Mouse (Mus musculus): Measurements from ENCODE around the gene Slc46a1.

Gene Slc46a1

DNA sequence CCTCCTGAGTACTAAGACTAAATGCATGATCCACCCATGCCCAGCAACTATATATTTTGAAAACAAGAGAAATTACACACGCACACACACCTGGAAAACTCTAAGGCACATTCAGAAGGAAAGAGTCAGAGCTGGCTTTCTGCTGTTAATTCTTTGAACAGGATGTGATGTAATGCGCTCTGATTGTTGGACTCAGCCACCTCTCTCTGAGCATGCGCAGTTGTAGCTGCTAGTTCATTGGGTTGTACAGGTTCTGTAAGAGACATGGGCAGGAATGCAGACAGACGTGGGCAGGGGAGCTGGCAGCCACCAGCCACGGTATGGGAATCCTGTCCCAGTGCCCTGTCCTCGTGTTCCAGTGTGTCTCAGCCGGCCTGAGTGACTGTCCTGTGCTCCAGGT lies 11.2 kb upstream of the Slc46a1 start:
- DNase-seq (ENCODE audit: extremely low spot score, low read depth, low spot score): no peak

DNA sequence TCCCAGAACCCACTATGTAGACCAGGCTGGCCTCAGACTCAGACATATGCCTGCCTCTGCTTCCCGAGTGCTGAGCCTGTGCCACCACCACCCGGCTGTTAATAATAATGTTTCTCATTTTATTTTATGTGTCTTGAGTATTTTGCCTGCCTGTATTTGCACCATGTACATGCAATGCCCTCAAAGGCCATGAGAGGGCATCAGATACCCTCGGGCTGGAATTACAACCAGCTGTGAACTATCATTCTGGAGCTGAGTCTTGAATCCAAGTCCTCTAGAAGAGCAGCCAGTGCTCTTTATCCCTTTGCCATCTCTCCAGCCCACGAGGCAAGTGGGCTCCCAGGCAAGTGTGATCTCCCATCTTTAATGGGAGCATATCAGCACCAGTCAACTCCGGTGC lies 10.2 kb upstream of the Slc46a1 start:
- no peak for DNase-seq (ENCODE audit: extremely low spot score, low read depth, low spot score)

DNA sequence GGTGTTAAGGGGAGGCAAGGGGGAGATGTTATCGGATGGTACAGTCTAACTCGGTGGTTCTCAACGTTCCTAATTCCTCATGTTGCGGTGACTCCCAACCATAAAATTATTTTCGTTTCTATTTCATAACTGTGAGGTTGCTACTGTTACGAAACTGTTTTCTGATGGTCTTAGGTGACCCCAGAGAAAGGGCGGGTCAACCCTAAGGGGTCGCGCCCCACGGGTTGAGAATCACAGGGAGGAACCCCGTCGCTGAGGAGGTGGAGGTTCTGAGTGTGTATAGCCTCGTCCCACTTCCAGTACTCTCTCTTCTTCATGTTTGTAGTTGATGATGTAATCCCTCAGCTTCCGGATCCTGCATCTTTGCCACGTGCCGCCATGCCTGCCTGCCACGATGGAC lies 6.8 kb upstream of the Slc46a1 start:
- DNase-seq (ENCODE audit: extremely low spot score, low read depth, low spot score): no peak

DNA sequence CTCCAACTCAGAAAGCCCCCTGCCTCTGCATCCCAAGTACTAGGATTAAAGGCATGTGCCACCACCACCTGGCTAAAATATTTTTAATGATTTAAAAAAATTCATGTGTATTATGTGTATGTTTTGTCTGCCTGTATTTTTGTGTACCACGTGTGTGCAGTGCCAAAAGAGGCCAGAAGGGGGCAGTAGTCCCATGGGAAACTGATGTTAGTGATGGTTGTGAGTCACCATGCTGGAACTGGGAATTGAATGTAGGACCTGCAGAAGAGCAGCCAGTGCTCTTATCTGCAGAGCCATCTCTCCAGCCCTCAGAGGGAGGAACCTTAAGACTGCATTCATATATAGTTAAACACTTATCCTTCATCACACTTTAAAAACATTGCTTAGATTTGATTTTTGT lies 3.6 kb upstream of the Slc46a1 start:
- no peak for DNase-seq (ENCODE audit: extremely low spot score, low read depth, low spot score)

DNA sequence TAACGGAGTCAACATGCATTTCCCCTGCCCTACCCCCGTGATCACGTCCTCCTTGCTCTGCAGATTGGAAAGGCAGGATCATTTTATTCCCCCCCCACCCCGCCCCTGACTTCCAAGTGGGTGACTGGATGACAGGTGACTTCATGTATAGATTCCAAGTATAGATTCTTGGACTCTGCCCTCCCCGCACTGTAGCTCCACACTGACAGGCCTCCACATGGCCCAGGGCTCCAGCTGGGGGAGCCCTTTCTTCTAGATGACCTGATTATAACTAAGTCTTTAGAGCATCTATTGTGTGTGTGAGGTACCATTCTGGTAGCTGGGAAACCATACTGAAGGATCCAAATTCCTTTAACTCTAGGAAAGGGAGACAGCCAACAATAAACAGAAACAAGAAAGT lies 2.8 kb upstream of the Slc46a1 start:
- no peak for DNase-seq (ENCODE audit: extremely low spot score, low read depth, low spot score)

DNA sequence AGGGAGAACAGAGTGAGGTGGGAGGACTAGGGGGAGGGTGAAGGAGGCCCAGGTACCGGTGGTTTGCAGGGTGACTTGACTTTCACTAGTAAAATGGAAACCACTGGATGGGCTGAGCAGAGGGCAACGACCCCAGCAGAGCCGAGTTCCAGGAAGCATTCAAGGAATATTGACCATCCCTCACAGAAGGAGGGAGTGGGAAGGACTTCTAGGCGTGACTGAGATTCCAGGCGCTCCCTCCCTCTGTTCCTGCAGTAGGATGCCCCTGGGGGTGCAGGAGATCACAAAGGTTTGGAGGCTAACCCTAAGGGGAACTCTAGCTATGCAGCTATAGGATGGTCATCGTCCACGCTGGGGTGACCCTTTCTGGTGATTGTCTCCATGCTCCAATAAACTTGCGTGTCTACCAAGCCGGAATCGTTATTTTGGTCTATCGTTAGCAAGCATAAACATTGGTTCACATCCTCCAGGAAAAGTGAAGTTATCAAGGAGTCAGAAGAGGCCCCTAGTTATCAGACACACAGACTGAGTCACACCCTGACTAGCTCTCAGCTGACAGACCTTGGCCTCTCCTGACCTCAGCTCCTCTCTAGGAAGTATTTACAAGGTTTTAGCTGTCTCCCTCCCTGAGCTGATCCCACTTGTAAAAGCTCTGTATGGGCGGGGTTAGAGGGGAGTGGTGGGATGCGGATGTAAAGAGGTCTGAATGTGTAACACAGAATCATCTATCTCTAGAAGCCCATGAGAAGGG lies 2.0 kb upstream of the Slc46a1 start:
- no peak for DNase-seq (ENCODE audit: extremely low spot score, low read depth, low spot score)

DNA sequence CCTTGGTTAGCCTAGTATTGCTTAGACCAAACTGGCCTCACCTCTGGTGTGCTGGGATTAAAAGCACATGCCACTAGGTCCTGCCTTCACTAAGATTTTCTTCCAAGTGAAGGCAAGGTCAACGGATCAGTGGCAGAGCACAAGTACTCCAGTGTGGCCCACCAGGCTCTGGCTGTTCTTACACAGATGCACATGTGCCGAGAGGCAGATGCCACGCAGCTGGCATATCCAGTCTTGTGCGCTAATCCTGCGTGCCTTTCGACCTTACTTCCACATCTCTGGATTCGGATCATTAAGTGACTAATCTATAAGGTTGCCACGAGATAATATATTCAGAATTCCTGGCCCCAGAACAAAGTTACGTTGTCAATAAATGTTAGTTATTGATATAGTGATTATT lies 381 bp upstream of the Slc46a1 start:
- DNase-seq (ENCODE audit: extremely low spot score, low read depth, low spot score): no peak

DNA sequence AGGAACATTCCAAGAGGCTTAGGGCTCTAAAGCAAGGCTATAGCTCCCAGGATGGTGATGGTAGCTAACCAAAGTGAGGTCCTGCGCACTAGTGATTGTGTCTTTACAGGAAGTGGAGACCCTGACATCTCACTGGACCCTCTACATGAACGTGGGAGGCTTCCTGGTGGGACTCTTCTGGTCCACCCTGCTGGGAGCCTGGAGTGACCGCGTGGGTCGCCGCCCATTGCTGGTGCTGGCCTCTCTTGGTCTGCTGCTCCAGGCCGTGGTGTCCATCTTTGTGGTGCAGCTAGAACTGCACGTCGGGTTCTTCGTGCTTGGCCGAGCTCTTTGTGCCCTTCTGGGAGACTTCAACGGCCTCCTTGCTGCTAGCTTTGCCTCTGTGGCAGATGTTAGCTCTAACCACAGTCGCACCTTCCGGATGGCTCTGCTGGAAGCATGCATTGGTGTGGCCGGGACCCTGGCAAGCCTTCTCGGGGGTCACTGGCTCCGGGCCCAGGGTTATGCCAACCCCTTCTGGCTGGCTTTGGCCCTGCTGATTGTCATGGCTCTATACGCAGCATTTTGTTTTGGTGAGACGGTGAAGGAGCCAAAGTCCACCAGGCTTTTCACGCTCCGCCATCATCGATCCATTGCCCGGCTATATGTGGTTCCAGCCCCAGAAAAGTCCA lies 880 bp downstream of the Slc46a1 start:
- DNase-seq (ENCODE audit: extremely low spot score, low read depth, low spot score): no peak

DNA sequence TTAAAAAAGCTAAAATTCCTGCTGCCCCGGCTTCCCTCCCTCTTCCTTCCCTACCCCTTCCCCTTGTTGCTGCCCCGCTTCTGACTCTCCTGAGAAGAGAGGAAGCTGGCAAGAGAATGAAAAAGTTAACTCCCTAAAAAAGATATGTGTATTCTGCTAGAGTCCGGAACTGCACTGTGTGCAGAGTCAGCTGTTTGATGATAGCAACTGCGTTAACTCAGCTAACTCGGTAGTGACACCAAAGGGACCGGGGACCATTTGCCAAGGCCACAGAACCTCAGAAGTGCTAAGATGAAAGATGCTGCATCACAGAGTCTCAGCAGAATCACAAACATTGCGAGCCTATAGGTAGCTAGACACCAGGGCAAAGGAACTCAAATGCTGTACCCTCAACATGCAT lies 2.0 kb downstream of the Slc46a1 start:
- no peak for DNase-seq (ENCODE audit: extremely low spot score, low read depth, low spot score)

DNA sequence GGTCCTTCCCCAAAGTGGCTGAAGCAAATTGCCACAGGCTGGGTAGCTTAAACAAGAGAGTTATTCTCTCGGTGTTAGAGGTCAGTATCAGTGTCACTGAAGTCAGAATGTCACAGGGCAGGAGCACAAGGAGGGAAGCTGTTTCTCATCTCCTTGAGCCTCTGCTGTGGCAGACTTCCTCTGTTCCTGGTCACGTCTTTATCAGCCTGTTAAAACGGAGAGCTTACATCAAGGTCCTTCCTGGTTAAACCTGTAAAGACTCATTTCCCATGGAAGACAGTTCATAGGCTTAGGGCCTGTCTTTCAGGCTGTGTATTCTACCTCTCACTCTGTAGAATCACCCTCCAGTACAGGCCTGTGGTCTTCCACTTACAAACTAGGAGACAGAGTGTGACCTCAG lies 2.4 kb downstream of the Slc46a1 start:
- no peak for DNase-seq (ENCODE audit: extremely low spot score, low read depth, low spot score)

DNA sequence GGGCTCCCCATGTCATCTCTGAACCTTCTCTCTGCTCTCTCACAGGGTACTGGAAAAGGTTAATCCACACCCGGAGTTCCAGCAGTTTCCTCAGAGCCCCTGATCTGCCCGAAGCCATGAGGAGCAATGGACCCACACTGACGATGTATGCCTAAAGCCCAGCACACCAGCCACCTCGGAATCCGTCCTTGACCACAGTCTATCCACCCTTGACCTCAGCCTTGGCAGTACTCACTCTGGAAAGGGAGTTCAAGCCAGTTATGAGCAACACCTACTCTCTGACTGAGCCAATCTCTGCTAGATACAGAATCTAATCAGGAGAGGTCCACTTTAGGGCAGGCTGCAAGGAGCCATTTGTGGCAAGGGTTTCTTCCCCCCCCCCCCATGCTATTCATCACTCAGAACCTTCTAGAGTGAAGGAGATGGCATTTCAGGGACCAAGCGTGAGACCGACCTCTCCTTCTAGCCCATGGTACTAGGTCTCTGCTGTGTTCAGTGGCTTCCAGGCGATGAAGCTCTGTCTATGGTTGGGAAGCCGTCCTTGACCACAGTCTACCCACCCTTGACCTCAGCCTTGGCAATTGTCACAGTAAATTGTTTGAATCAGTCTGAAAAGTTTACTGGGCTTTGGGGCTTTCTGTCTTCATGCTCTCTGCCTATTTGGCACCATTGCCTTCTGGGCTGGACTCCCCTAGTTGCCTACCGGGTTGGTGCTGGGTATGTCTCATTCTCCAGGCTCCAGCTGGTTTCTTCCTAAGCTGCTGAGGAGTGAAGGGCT lies 6.0 kb downstream of the Slc46a1 start:
- no peak for DNase-seq (ENCODE audit: extremely low spot score, low read depth, low spot score)

DNA sequence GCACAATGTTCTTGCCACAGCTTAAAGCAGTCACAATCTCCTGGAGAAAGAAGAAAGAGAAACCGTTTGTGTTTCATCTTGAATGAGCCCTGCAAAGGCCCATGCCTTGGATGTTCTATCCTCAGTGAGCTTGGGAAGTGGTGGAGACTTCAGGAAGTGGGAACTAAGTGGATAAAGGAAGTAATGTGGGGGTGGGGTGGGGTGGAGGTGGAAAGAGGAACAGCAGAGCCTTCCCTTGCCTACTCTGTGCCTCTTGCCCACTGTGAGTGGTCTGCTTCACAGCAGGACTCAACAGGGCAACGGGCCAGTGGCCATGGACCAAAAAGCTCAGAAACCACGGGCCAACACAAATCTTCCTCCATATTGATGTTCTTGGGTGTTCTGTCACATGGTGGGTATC lies 9.8 kb downstream of the Slc46a1 start:
- DNase-seq (ENCODE audit: extremely low spot score, low read depth, low spot score): no peak

DNA sequence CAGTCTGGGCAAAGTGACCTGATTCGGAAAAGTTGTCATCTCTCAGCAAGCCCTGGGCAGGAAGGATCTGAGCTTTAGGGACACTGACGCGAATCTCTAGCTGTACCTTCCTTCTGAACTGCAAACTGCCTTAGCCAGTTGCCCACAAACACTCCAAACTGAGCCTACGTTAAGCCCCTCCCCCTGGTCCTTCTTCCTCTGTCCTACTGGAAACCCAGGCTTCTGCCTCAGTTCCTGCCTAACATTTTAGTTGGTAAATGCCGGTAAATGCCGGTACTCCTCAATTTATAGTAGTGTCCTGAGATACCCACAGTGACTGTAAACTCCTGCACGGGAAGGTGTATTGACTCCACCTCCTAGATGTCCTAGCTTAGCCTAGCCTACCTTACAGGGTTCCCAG lies 18.1 kb downstream of the Slc46a1 start:
- no peak for DNase-seq (ENCODE audit: extremely low spot score, low read depth, low spot score)

DNA sequence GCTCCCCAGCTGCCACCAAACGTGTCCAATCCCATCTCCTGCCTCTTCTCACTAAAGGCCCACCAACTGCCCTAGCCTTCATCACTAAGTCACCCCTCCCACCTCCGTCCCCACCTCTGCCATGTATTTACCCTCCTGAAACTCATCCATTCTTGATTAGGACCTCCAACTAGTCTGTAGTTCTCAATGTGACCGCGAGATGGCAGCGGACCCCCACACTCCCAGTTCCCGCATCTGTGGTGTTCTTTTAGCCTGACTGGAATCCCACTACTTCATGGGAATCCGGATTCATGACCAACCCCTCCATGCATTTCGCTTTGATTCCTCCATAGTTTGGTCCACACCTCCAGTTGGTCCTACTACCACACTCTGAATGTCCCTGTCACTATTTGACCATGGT lies 22.7 kb downstream of the Slc46a1 start:
- no peak for DNase-seq (ENCODE audit: extremely low spot score, low read depth, low spot score)

DNA sequence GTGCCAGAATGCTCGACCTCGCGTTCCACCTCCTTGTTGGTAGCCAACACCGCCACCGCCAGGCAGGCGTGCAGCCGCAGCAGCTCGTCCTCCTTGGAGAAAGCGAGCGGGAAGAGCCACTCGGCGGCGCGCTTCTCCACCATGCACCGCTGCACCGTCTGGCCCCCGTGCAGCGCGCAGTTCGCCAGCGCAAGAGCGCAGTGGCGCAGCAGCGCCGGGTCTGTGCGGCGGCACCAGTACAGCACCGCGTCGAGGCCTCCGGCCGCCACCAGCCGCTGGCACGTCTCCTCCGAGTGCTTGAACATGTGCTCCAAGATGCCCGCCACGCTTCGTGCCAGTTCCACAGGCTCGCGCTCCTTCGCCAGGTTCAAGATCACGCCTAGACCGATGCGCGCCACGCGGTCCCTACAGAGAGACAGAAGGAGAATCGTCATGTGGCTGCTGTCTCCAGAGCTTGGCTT lies 25.3 kb downstream of the Slc46a1 start:
- DNase-seq (ENCODE audit: extremely low spot score, low read depth, low spot score): no peak

DNA sequence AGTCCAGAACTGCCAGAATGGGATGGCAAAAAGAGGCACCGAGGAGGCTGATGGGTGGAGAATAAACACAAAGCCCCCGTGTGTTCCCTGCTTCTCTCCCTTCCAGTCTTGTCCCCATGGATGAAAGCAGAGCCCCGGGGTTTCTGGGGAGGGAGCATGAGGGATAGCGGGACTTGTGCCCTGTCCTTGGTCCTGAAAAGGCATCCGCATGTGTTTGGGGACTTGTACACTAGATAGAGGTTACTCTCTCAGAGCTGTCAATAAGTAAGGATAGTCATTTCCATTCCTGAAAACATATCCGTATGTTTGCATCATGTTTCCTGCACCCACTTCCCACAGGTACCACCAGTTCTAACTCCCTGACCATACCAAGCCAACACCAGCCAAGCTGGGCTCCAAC lies 30.4 kb downstream of the Slc46a1 start:
- peak; percentile 44 for DNase-seq (ENCODE audit: extremely low spot score, low read depth, low spot score)

DNA sequence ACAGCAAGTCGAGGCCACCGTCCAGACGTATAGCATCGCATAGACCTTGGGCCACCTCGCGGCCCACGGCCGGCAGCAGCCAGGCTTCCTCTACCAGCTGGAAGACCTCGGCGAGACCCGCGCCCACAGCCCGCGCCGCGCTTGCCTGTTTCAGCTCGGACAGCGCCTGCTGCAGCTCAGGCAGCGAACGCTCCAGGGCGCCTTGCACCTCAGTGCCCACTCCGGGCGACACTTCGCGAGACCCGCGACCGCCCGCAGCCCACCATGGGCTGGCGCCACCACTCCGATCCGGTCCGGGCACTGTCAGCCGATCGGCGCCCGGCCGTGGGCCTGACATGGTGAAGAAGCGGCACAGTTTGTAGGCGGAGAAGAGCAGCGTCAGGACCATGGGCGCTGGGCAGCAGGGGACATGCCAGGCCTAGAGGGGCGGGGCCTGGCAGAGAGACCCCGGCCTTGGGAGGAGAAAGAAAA lies 31.6 kb downstream of the Slc46a1 start:
- DNase-seq (ENCODE audit: extremely low spot score, low read depth, low spot score): no peak

DNA sequence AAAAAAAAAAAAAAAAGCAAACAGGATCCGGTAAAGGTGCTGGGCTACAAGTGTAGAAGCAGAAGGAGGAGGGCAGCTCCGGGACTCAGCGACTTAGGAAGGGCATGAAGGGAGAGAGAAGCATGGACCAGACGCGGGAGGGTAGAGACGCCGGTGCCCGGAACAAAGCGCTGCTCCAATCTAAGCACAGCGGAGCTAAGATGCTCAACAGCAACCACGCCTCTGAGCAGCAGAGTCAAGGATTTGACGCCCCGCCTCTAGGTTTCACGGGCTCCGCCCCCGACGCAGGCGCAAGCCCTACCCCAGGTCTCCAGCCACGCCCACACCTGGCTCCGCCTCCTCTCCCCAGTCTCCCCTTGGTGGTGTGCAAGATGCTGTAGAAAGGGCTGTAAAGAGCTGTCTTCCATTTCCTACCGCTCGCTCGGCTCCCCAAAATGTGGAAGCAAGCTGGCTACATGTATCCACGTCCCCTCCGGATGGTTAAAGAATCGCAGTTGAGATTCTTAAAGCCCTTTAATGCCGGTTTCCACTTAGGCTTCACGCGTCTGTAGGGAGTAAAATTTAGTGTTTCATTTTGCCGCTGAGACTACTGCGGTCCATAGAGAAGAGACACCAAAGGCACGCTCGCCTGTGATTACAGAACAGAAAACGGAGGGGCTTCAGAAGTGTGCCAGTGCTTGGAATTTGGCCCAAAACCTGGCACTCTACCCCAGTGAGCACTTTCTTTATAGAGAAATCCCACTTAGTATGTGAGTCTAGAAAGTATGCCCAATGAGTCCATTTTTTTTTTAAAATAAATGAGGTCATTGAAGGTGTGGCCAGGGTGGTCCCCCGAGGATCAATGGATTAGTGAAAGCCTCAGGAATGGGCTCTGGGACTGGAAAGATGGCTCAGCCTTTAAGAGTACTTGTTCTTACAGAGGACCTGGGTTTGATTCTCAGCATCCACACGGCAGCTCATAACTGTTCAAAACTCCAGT lies 32.3 kb downstream of the Slc46a1 start, which contains the start of gene Sarm1:
Gene Sarm1 (minus strand): TSS at position 211 of the 979 bp plus-strand sequence.
- peak; percentile 91 for DNase-seq (ENCODE audit: extremely low spot score, low read depth, low spot score)

DNA sequence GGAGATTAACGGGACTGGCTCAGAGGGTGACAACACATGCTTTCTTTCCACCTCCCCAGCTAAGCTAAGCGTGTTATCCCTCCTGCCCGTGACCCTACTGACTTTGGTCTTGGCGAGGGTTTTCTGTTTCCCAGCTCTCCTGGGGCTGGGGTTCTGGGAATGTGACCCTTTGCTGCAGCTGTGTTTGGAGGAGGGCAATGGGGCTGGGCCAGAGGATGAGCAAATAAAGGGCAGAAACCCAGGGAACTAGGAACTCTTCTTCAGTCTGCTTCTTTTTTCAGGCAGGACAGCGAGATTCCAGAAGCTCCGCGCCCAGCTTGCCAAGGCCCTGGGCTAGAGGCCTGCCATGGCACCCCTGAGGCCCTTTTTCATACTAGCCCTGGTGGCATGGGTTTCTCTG lies 33.5 kb downstream of the Slc46a1 start, which contains the start of gene Vtn:
Gene Vtn (plus strand): TSS at position 88 of the 400 bp plus-strand sequence.
- no peak for DNase-seq (ENCODE audit: extremely low spot score, low read depth, low spot score)

DNA sequence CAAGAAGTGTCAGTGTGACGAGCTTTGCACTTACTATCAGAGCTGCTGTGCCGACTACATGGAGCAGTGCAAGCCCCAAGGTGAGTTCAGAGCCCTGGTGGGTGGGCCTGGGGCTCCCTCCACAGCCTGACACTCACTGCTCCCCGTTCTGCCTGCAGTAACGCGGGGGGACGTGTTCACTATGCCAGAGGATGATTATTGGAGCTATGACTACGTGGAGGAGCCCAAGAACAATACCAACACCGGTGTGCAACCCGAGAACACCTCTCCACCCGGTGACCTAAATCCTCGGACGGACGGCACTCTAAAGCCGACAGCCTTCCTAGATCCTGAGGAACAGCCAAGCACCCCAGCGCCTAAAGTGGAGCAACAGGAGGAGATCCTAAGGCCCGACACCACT lies 34.0 kb downstream of the Slc46a1 start:
- no peak for DNase-seq (ENCODE audit: extremely low spot score, low read depth, low spot score)
